Mouse (Mus musculus) brain, embryonic 18.5 days (tissue): ENCODE measurements at regions not wholly inside any gene's neighbourhood (a gene's known extent, or its start where the extent isn't known, plus 50 kb on each side); places are given as distances from the start of the nearest gene placed in this dataset.
"Not testable (repeated sequence)": the region's sequence is repeated elsewhere in the genome, so short reads cannot be mapped to it uniquely, and the experiment has no call there.

ENCODE experiments used
- DNase-seq: peaks from one replicate; pipeline ENCODE4 v3.0.0-alpha.2; 2012; ENCODE audit warnings: low read depth, low spot score

DNA sequence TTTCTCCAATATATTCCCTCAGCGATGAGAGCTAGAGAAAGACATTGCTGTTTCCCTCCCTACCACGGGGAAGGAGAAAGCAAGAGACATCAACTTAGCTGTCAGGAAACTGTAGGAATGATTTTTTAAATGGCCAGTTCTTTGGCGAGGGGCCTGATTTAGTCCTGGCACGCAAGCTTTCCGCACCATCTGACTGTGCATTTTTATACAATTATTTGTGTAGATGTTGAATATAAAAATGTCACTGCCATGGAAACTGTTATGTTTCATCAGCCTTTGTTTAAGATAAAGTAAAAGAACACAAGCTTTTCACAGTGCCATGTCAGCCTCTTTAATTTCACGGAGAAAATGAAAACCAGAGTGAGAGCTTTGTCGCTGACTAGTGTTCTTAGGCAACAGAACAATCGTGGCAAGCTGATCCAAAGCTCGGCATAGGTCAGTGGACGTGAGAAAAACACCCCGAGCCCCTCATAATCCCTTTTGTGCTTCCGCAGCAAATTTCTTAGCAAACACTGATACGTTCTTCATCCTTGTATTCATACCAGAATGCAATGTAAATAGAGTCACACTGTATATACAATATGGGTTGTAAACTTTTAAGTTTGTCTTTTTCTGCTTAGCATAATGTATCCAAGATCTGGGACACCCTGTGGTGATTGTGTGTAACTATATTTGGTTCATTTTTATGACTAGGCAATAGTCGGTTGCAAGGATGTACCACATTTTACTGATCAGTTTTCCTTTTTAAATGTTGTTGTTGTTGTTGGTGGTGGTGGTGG is 79.9 kb upstream of the Tars start:
- peak; percentile 26 for DNase-seq

DNA sequence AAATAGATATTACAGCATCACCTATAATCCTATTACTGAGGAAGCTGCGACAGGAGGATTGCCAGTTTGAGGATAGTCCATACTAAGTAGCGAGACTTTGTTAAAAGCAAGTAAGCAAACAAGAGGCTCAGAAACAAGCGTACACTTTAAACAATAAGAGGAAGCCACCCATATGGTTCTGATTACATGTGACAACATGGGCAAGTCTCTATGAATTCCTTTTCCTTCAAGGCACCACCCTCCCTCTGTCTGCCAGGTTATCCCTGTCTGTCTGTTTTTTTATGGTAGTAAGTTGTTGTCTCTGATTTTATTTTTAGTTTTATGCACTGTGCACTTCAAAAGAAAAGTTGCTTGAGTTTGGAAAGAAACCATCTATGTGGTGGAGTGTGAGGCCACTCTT is 76.8 kb upstream of the Tars start:
- DNase-seq, result no peak

DNA sequence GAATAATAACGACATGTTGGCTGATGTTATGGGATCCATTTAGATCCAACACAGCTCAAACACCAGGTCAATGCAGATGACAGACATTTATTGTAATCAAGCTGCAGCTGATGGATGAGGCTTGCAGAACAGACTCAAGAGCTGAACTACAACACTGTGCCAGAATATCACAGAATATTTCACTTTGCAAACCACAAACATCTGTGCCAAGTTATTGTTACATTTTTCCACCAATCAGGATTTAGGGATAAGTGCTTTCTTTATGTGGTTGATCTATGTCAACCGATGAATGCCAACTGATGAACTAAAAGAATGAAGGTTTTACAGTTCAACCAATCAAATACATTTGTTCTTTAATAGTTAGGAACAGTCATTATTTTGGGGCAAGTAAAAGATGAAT is 63.9 kb upstream of the Tars start:
- no peak for DNase-seq

DNA sequence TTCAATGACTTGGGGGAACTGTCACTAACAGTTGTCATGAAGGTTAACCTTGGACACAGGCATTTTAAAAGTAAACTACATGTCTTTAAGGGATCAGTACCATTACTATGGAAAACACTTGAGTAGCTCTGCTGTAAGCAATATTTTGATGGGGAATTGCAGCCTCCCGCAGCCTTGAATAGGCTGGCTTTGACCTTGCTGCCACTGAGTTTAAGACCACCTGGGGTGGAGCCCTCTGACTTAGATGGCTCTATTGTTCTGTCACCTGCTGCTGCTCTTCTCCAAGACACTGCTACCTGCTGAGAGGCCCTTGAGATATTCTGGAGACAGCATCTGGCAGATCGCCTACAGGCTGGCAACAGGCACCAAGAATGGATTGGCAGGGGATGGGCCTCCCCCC is 62.1 kb upstream of the Tars start:
- not testable (repeated sequence) for DNase-seq

DNA sequence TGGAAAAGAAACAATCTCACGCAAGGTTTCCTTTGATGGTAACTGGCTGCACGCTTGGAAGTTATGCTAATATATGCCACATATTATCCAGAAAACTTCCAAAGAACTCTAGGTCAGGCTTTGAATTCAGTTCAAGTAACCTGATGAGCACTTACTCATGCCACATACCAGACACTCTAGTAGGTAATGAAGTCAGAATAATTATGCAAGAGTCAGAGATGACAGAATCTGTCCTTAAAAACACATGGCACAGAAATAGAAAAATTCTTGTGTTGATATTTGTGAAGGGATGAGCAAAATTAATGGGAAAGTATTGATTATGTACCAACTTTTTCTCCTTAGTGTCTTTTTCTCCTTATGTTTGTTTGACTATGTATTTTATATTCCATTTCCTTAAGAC is 59.8 kb upstream of the Tars start:
- DNase-seq, result no peak

DNA sequence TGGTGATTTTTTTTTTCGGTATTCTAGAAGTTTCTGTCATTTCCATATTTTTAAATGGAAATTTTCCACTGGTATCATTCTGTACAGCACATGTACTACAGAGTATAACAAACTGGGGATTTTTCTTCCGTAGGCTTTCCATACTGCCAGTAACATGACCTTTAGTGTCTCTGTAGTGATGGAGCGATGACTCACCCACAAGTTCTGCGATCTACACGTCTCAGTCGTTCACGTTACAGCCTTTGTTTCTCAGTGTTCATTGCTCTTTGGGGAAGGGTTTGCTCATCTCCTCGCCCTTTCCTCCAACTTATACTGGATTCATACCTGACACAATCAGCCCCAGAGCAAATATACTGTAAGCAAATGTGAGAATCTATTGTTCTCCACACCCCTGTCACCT is 57.8 kb upstream of the Tars start:
- DNase-seq, result no peak

DNA sequence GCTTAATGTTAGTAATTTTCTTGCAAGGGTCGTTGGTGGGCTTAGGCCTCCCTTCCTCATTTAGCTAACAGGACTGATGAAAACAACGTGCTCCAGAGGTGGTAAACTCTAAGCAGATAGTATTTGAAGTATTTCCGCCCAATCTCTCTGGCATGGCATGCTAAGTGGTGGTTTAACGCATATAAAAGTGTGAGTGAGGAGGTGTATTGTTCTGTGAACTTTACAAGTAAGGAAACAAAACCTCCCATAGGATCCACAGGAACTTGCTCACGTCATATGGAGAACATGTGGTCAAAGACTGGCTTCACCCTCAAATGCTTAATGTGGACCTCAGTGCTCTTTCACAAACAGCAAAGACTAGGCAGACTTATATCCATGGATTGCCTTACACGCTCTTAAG is 56.5 kb upstream of the Tars start:
- no peak for DNase-seq

DNA sequence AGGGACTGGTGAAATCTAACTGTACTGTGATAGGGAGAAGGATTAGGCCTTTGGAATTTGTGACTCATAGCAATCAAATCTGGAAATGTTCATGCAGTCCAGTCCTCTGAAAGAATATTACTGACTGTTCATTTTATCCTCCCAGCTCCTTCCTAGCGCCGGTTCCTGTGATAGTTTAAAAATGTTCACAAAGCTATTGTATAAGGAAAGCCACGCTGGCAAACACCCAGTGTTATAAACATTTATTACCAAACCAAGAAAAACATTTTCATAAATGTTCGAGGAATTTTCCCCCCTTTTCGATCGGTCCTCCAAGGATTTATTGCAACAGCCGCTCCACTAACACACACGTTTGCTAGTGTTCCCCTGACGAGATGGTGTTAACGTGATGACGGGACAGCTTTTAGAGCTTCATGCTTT is 55.9 kb upstream of the Tars start:
- DNase-seq, result no peak

DNA sequence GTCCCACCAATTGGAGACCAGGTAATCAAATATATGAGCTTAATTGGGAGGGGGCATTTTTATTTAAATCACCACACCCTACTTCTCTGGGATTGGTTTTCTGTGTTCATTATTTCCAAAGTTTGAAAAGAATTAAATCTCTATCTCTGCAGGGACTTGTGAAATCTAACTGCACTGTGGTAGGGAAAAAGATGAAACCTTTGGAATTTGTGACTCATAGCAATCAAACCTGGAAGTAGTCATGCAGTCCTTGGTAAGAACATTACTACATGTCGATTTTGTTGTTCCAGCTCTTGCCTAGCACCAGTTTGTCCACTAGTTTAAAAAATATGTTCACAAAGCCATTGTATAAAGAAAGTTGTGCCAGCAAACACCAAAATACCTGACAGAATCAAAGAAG is 54.5 kb upstream of the Tars start:
- no peak for DNase-seq

DNA sequence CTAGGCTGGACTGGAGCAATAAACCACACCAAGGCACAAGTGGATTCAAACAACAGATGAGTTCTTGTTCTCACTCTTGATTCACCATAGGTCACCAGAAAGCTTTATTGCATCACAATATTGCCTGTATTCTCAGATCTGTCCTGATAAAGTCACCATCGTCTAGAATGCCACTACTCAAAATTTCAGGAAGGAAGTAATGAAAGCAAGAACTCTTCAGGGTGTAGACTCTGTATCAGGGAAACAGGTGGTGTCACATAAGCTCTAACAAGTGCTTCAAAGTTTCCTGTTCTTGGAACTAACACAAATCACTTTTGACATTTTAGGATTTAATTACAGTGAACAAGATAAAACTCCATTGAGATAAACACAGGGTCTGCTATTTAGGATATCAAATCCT is 52.2 kb upstream of the Tars start:
- no peak for DNase-seq
